Mouse (Mus musculus) neural tube, embryonic 11.5 days (tissue): ENCODE measurements around the gene Terf2. TPM values are rescaled to one million over a fixed set of nuclear protein-coding genes. Genes with fewer than 3 reads are reported as not detected.

Experiments used
- ATAC-seq: fragments of 200-750 bp; cut with Nextera tagmentation; 2 replicates; pipeline ENCODE4 v1.8.0; 2017; ENCODE audit warnings: moderate number of reproducible peaks, mild to moderate bottlenecking, moderate TSS enrichment, moderate library complexity; ENCODE audit not compliant: insufficient read depth, low FRiP score, low TSS enrichment
- DNase-seq: peaks from one replicate; pipeline ENCODE4 v3.0.0-alpha.2; 2015; ENCODE audit warnings: low spot score
- H3K27ac ChIP-seq: fragments of 300-500 bp; sonication (generic); 2 replicates; pipeline ENCODE4 v1.5.1; 2014; ENCODE audit warnings: low read depth, mild to moderate bottlenecking, low read length
- H3K27me3 ChIP-seq: fragments of 300-500 bp; sonication (generic); 2 replicates; pipeline ENCODE4 v1.6.1; 2014; ENCODE audit warnings: mild to moderate bottlenecking, low read length, mixed read lengths; ENCODE audit not compliant: control insufficient read depth, insufficient read depth
- H3K36me3 ChIP-seq: fragments of 300-500 bp; sonication (generic); 2 replicates; pipeline ENCODE4 v1.6.1; 2014; ENCODE audit warnings: mild to moderate bottlenecking, low read length, moderate library complexity, mixed read lengths; ENCODE audit not compliant: control insufficient read depth, insufficient read depth
- H3K4me1 ChIP-seq: fragments of 300-500 bp; sonication (generic); 2 replicates; pipeline ENCODE4 v1.6.1; 2014; ENCODE audit warnings: low read length, mixed read lengths; ENCODE audit not compliant: control insufficient read depth, insufficient read depth
- H3K4me2 ChIP-seq: fragments of 300-500 bp; sonication (generic); 2 replicates; pipeline ENCODE4 v1.6.1; 2014; ENCODE audit warnings: low read depth, mild to moderate bottlenecking, moderate library complexity
- H3K4me3 ChIP-seq: fragments of 300-500 bp; sonication (generic); 2 replicates; pipeline ENCODE4 v1.5.1; 2014; ENCODE audit warnings: low read depth, low read length
- H3K9ac ChIP-seq: fragments of 300-500 bp; sonication (generic); 2 replicates; pipeline ENCODE4 v1.6.1; 2014; ENCODE audit warnings: mild to moderate bottlenecking, low read length
- H3K9me3 ChIP-seq: fragments of 300-500 bp; sonication (generic); 2 replicates; pipeline ENCODE4 v1.6.1; 2016; ENCODE audit warnings: low read length; ENCODE audit not compliant: control insufficient read depth
- WGBS: fragments of 180-500 bp; shearing (Covaris S2); extraction: QIAGEN DNeasy Blood & Tissue Kit; methylation state at CpG from one replicate; pipeline ENCODE4 v1.1.7; 2014; 5-methylcytosine and 5-hydroxymethylcytosine counted together
- polyA plus RNA-seq: library from polyadenylated mRNA; unstranded; fragments of >200 nt; fragmentation: Nextera tagmentation; extraction: Ambion mirVana; gene quantifications from 2 replicates; pipeline ENCODE4 v1.2.1, GENCODE M21; 2014

Gene Terf2
- polyA plus RNA-seq, 1 experiment from 2014 or later = 15.0 TPM

DNA sequence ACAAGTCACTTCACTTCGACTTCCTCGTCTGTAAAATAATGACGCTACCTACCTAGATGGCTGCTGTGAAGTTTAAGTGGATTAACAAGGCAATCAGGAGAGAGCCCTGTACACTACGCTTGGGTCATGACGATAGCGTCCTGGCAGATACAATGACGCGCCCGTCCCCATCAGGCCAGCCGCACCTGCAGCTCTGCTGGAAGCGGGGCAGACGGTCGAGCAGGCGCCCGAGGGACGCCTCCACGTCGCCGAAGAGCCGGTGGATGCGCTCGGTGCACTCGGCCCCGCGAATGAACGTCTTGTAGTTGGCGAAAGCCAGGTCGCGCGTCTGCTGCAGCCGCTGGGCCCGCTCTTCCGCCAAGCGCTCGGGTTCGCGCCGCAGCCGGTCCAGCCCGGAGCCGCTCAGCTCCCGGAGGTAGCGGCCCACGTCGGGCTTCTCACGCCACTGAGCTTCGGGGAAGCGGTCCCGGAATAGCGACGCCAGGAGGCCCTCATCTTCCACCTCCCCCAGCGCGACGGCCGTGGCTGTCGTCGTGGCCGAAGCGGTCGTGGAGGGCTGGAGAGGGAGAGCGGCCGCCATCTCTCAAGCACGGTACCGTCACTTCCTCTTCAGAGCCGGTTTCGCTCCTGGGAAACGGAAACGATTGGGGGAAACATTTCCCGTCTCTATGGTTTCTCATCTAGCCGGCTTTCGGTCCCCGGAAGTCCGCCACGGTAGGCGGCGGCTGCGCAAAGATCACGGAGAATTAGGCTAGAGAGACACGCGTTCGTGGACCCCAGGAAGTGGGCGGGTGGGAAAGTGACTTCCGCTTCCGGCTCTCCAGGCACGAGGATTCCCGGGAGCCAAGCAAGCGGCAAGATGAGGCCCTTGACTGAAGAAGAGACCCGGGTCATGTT, 40.0 kb downstream of the Terf2 start, which contains the start of the genes Cog8 and Nip7:
TSS of gene Cog8 (minus strand) at position 614 of the 897 bp plus-strand sequence.
TSS of gene Nip7 (plus strand) at position 802 of the 897 bp plus-strand sequence.
- H3K36me3 ChIP-seq = peaks cover 19% of the 10 kb centered on the region
- DNase-seq (peak; percentile 97), ATAC-seq (peak; percentile 91)
- H3K9me3 ChIP-seq = no peaks in the 10 kb centered on the region
- H3K4me3 ChIP-seq = peak within 1 kb of the TSS; percentile 96
- peaks cover 7% of the 10 kb centered on the region; the same call in 1 of the 2 replicates for H3K4me1 ChIP-seq
- peak within 1 kb of the TSS; percentile 78 for H3K9ac ChIP-seq
- no peak within 1 kb of the TSS for H3K27ac ChIP-seq
- peak within 1 kb of the TSS; percentile 93 for H3K4me2 ChIP-seq
- no peaks in the 10 kb centered on the region for H3K27me3 ChIP-seq
- under 1% methylated on average over 84 of the region's 88 CpGs for WGBS

DNA sequence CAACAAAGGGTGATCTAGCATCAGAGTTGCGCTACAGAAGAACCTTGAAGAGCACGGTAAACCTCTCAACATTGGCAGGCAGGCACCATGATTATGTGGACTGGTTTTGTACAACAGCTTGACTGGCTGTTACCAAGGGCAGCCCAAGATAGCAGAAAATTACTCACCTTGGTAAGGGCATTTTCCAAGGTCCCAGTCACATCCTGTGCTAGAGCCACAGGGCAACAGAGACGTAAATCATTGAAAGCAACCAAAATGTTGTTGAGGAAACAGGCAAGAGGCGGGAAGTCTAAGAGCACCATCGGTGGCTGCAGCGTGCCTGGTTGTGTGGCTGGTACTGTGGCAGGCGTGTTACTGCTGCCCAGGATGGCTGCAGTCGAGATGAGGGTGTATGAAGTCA, 44.3 kb downstream of the Terf2 start:
- Histone ChIP-seq H3K36me3 (peaks cover 26% of the 10 kb centered on the region), H3K4me3 (no peak overlapping the region), H3K4me2 (no peak overlapping the region), H3K4me1 (peaks cover 11% of the 10 kb centered on the region; the same call in 1 of the 2 replicates), H3K27me3 (no peaks in the 10 kb centered on the region), H3K9ac (no peak overlapping the region), H3K27ac (no peak overlapping the region), H3K9me3 (no peaks in the 10 kb centered on the region)
- no peak for DNase-seq
- ATAC-seq = no peak
- 92% methylated on average over 8 of the region's 8 CpGs for WGBS

DNA sequence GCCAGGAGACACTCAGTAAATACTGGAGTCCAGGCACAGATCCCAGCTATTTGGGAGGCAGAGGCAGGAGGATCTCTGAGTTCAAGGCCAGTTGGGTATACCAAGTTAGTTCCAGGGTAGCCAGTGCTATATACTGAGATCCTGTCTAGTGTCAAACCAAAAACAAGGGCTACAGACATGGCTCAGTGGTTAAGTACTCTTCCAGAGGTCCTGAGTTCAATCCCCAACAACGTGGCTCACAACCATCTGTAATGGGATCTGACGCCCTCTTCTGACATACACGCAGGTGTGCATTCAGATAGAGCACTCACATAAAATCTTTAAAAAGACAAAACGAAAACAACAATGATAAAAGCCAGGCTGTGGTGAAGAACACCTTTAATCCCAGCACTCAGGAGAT, 46.9 kb downstream of the Terf2 start:
- 94% methylated on average over 4 of the region's 4 CpGs for WGBS
- no peak overlapping the region for H3K27ac ChIP-seq
- H3K4me2 ChIP-seq = no peak overlapping the region
- no peak overlapping the region for H3K4me3 ChIP-seq
- no peaks in the 10 kb centered on the region for H3K27me3 ChIP-seq
- H3K9ac ChIP-seq = no peak overlapping the region
- 0 out of 2 replicates have a peak, but pooled peaks cover 4% of the 10 kb centered on the region for H3K4me1 ChIP-seq
- H3K36me3 ChIP-seq = peaks cover 36% of the 10 kb centered on the region
- no peak for DNase-seq
- no peak for ATAC-seq
- H3K9me3 ChIP-seq = no peaks in the 10 kb centered on the region

DNA sequence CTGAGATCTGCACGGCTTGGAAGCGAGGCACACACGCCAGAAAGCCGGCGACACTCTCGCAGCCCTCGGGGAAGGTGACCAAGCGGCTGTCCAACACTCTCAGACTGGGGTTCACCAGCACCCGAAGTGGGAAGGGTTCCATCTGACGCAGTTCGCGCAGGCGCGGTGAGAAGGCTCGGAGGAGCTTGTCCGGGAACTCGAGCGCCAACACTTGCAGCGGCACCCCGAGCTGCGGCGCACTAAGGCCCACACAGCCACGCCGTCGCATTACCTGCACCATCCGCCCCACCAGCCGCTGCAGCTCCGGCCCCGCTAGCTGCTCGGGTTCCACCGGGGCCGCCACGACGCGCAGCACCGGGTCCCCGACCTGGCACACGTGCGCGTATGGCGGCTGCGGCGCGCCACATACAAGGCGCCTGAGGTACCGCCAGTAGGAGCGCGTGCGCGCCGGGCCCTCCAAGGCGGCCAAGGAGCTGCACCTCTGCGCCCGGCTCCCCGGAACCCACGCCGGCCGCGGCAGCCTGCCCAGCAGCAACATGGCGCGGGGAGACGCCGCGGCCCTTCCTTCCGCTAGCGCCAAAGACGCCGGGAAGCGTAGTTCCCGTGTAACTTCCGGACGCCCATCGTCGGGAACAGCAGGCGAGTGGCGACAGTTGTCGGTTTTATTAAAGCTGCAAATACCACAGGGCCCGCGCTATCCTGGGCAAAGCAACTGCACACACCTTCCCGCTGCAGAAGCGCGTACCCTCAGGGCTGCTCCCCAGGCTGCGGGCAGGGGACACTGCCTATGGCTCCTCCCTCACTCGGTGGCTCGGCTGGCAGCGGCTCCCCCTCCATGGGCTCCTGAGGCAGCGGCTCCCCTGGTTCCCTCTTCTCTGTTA, 48.0 kb downstream of the Terf2 start, which contains the start of gene Pdf:
TSS of gene Pdf (minus strand) at position 554 of the 881 bp plus-strand sequence.
- Histone ChIP-seq H3K4me2 (peak within 1 kb of the TSS; percentile 93), H3K9ac (peak within 1 kb of the TSS; percentile 89), H3K27ac (peak within 1 kb of the TSS; percentile 85), H3K9me3 (no peaks in the 10 kb centered on the region), H3K4me3 (peak within 1 kb of the TSS; percentile 83), H3K27me3 (no peaks in the 10 kb centered on the region), H3K4me1 (0 out of 2 replicates have a peak, but pooled peaks cover 4% of the 10 kb centered on the region), H3K36me3 (peaks cover 39% of the 10 kb centered on the region)
- under 1% methylated on average over 76 of the region's 87 CpGs for WGBS
- ATAC-seq (peak; percentile 83), DNase-seq (peak; percentile 80)

DNA sequence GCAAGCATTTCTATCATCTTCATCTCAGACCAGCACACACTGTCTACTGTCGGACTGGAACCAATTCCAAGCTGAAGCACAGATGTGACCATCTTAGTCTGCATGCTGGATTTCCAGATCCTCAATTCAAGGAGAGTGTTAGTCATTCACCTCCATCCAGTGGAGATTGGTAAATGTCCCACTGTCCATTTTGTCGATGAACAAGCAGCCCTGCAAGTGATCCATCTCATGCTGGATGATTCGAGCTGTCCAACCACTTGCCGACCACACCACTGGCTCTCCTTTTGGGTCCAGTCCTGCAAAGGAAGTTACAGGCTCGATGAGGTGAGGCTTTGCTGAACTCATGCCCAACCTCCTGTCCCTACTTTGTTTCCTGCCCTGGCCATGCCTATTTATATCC, 49.4 kb downstream of the Terf2 start:
- peaks cover 29% of the 10 kb centered on the region for H3K36me3 ChIP-seq

DNA sequence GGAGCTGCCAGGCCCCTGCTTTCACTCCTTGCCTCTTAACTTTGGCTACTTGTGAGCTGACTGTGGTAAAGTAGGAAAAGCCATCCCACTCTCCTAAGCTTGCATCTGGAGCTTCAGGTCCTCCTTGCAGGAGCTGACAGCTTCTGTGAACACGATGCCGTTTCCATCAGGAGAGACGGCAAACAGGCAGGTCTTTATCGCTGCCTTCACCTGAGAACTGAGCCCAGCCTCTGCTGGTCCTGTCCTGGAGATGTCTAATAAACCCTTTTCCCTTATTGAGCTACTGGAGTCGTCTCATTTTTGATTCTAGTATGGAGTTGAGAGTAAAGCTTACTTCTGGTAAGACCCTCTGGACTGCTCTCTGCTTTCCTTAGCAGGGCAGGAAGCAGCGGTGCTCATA, 50.9 kb downstream of the Terf2 start:
- H3K4me2 ChIP-seq = no peak overlapping the region

More for the DNA sequence above, 49.4 kb downstream of the Terf2 start:
- H3K9ac ChIP-seq = no peak overlapping the region
- no peaks in the 10 kb centered on the region for H3K9me3 ChIP-seq
- DNase-seq (no peak), ATAC-seq (no peak)
- H3K27ac ChIP-seq = no peak overlapping the region
- 0 out of 2 replicates have a peak overlapping the region, but pooled peaks have one; percentile 93 for H3K4me2 ChIP-seq
- 0 out of 2 replicates have a peak, but pooled peaks cover 4% of the 10 kb centered on the region for H3K4me1 ChIP-seq
- no peak overlapping the region for H3K4me3 ChIP-seq
- 92% methylated on average over 5 of the region's 5 CpGs for WGBS
- no peaks in the 10 kb centered on the region for H3K27me3 ChIP-seq

DNA sequence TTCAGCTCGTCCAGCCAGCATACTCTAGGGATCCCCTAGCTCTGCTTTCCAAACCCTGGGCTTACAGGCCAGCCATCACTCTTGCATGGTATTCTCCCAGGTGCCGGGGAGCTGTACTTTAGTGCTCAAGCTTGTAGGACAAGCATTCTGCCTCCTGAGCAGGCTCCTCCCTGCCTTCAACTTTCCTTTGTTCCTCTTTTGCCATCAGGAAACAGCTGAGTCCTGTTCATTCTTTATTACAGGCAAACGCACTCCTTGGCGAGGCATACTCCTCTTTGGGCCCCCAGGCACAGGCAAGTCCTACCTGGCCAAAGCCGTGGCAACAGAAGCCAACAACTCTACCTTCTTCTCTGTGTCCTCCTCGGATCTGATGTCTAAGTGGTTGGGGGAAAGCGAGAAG, 55.7 kb downstream of the Terf2 start:
- H3K27me3 ChIP-seq = no peaks in the 10 kb centered on the region
- H3K9me3 ChIP-seq = no peaks in the 10 kb centered on the region
- no peak overlapping the region for H3K4me2 ChIP-seq
- no peaks in the 10 kb centered on the region for H3K4me1 ChIP-seq
- 86% methylated on average over 7 of the region's 7 CpGs for WGBS
- no peak overlapping the region for H3K27ac ChIP-seq
- H3K9ac ChIP-seq = no peak overlapping the region
- no peak overlapping the region for H3K4me3 ChIP-seq
- H3K36me3 ChIP-seq = peaks cover 17% of the 10 kb centered on the region
- no peak for ATAC-seq
- DNase-seq = no peak

More for the DNA sequence above, 50.9 kb downstream of the Terf2 start:
- 89% methylated on average over 6 of the region's 6 CpGs for WGBS
- no peak overlapping the region for H3K9ac ChIP-seq
- no peaks in the 10 kb centered on the region for H3K9me3 ChIP-seq
- H3K4me3 ChIP-seq = no peak overlapping the region
- ATAC-seq (no peak), DNase-seq (no peak)
- H3K36me3 ChIP-seq = peaks cover 23% of the 10 kb centered on the region
- H3K27me3 ChIP-seq = no peaks in the 10 kb centered on the region
- 0 out of 2 replicates have a peak, but pooled peaks cover 4% of the 10 kb centered on the region for H3K4me1 ChIP-seq
- H3K27ac ChIP-seq = no peak overlapping the region

DNA sequence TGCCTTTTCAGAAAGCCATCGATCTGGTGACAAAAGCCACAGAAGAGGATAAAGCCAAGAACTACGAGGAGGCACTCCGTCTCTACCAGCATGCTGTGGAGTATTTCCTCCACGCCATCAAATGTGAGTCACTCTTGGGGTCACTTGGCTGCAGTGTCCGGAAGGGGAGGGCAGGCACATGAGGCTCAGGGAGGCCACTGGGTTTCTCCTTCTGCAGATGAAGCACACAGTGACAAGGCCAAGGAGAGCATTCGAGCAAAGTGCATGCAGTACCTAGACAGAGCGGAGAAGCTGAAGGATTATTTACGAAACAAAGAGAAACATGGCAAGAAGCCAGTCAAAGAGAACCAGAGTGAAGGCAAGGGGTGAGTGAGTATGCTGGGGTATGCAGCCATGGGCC, 59.7 kb downstream of the Terf2 start:
- no peaks in the 10 kb centered on the region for H3K27me3 ChIP-seq
- H3K4me1 ChIP-seq = peaks cover 8% of the 10 kb centered on the region
- peaks cover 3% of the 10 kb centered on the region for H3K36me3 ChIP-seq
- 94% methylated on average over 8 of the region's 8 CpGs for WGBS
- H3K4me3 ChIP-seq = no peak overlapping the region
- no peak for ATAC-seq
- H3K9me3 ChIP-seq = no peaks in the 10 kb centered on the region
- H3K4me2 ChIP-seq = no peak overlapping the region
- no peak overlapping the region for H3K27ac ChIP-seq
- no peak for DNase-seq
- no peak overlapping the region for H3K9ac ChIP-seq
